Comparison of ENCODE assay signal across 18 mouse cellular contexts in the genomic region with DNA sequence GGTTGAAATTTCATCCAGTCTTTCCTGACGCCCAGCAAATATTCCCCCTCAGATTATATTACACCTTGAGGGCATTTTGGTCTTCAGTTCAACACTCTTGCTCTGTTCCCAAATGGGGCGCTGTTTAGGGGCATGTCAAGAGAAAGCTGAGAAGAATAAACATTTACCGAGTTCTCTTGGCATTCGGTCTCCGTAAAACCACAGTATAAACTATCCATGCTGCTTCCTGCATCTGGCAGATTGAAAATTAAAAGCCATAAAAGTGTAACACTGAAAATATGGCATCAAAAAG.
DNase-seq lines count a peak whose midpoint lies in the region; ATAC-seq and TF ChIP-seq lines count a peak whose summit lies in the region.
"Had no signal": no experiment of that assay in that cellular context is flagged by ENCODE, and none has a peak within 500 bp of the region (broad histone marks: within the 10 kb centered on the region; RNA-seq: fewer than 3 reads in every experiment).

No protein-coding gene starts in this region.

- DNase-seq in gastrocnemius, adult 2 months, result no peak
- no peak for DNase-seq in gastrocnemius, postnatal 4 days (ENCODE audit: low spot score in 2 of 2)
- no peak for DNase-seq in layer of hippocampus, adult 9-11 months
- DNase-seq in ovary, postnatal 14 days (ENCODE audit: low spot score), result no peak
- DNase-seq: forebrain, postnatal 0 days; gastrocnemius, postnatal 25 days; heart, postnatal 10 days; liver, embryonic 13.5 days; right cerebral cortex, postnatal 14 days; thymus, postnatal 25 days had no signal

- H3K4me2 ChIP-seq in liver, embryonic 15.5 days, result peak overlapping the region; percentile 60; the same call in 1 of the 2 replicates
- H3K4me2 ChIP-seq in liver, embryonic 12.5 days, result no peak overlapping the region
- peak overlapping the region; percentile 83 for H3K4me2 ChIP-seq in intestine, embryonic 15.5 days (replicated peaks)
- H3K4me2 ChIP-seq in stomach, embryonic 14.5 days (replicated peaks; ENCODE audit: low read depth, low read length), result peak overlapping the region; percentile 93; the same call in 1 of the 2 replicates

- ATAC-seq in liver, embryonic 15.5 days (ENCODE audit: insufficient read depth), result no peak
- no peak for ATAC-seq in liver, embryonic 12.5 days
- no peak for ATAC-seq in intestine, embryonic 15.5 days
- no peak for ATAC-seq in stomach, embryonic 14.5 days (ENCODE audit: insufficient number of reproducible peaks, insufficient read depth, low FRiP score, low read depth)
- ATAC-seq: forebrain, postnatal 0 days; hindbrain, embryonic 16.5 days had no signal

- intact Hi-C loops in gastrocnemius, adult 2 months (cut with DNase I), result no loop called here

- 0 out of 2 replicates have a peak, but pooled peaks cover 4% of the 10 kb centered on the region for H3K4me1 ChIP-seq in liver, embryonic 15.5 days (replicated peaks)
- no peaks in the 10 kb centered on the region for H3K4me1 ChIP-seq in liver, embryonic 12.5 days
- 0 out of 2 replicates have a peak, but pooled peaks cover 4% of the 10 kb centered on the region for H3K4me1 ChIP-seq in intestine, embryonic 15.5 days (replicated peaks)
- peaks cover 6% of the 10 kb centered on the region; the same call in 1 of the 2 replicates for H3K4me1 ChIP-seq in stomach, embryonic 14.5 days (ENCODE audit: control insufficient read depth, insufficient read depth, low read length)

- H3K27me3 ChIP-seq in liver, embryonic 15.5 days, result peaks cover 35% of the 10 kb centered on the region
- peaks cover 42% of the 10 kb centered on the region for H3K27me3 ChIP-seq in liver, embryonic 12.5 days (replicated peaks)
- H3K27me3 ChIP-seq in intestine, embryonic 15.5 days (replicated peaks), result no peaks in the 10 kb centered on the region
- no peaks in the 10 kb centered on the region for H3K27me3 ChIP-seq in stomach, embryonic 14.5 days (ENCODE audit: control insufficient read depth, insufficient read depth, low read length)
- H3K27me3 ChIP-seq: CH12.LX had no signal

- no peak overlapping the region for H3K9ac ChIP-seq in liver, embryonic 15.5 days
- H3K9ac ChIP-seq in liver, embryonic 12.5 days, result no peak overlapping the region
- H3K9ac ChIP-seq in intestine, embryonic 15.5 days, result no peak overlapping the region
- H3K9ac ChIP-seq in stomach, embryonic 14.5 days (replicated peaks; ENCODE audit: low read depth, low read length), result no peak overlapping the region
- H3K9ac ChIP-seq: forebrain, postnatal 0 days; liver, embryonic 13.5 days had no signal

- H3K4me3 ChIP-seq in gastrocnemius, adult 2 months, result peak overlapping the region; percentile 66
- H3K4me3 ChIP-seq in liver, embryonic 15.5 days (replicated peaks), result no peak overlapping the region
- H3K4me3 ChIP-seq in liver, embryonic 12.5 days, result no peak overlapping the region
- no peak overlapping the region for H3K4me3 ChIP-seq in intestine, embryonic 15.5 days (replicated peaks)
- no peak overlapping the region for H3K4me3 ChIP-seq in stomach, embryonic 14.5 days (ENCODE audit: low read depth, low read length)

- no peaks in the 10 kb centered on the region for H3K9me3 ChIP-seq in liver, embryonic 15.5 days (replicated peaks)
- no peaks in the 10 kb centered on the region for H3K9me3 ChIP-seq in liver, embryonic 12.5 days (replicated peaks)
- H3K9me3 ChIP-seq in intestine, embryonic 15.5 days, result no peaks in the 10 kb centered on the region
- H3K9me3 ChIP-seq in stomach, embryonic 14.5 days (ENCODE audit: control insufficient read depth, low read depth, low read length), result no peaks in the 10 kb centered on the region
- H3K9me3 ChIP-seq: liver, embryonic 13.5 days; megakaryocyte, embryonic 14.5 days had no signal

- no peaks in the 10 kb centered on the region for H3K36me3 ChIP-seq in liver, embryonic 15.5 days (replicated peaks)
- H3K36me3 ChIP-seq in liver, embryonic 12.5 days, result no peaks in the 10 kb centered on the region
- no peaks in the 10 kb centered on the region for H3K36me3 ChIP-seq in intestine, embryonic 15.5 days
- no peaks in the 10 kb centered on the region for H3K36me3 ChIP-seq in stomach, embryonic 14.5 days (ENCODE audit: control insufficient read depth, insufficient read depth, low read length)
- H3K36me3 ChIP-seq: liver, embryonic 13.5 days had no signal

- TF ChIP-seq CTCF in gastrocnemius, adult 2 months (IDR thresholded peaks at IDR 0.05), result no peak

- WGBS in liver, embryonic 15.5 days (ENCODE audit: insufficient replicate concordance), result 46% methylated on average over 5 of the region's 5 CpGs
- WGBS in liver, embryonic 12.5 days (ENCODE audit: insufficient replicate concordance), result 49% methylated on average over 5 of the region's 5 CpGs
- 19% methylated on average over 5 of the region's 5 CpGs for WGBS in intestine, embryonic 15.5 days
- WGBS in stomach, embryonic 14.5 days, result 14% methylated on average over 5 of the region's 5 CpGs

- peak overlapping the region; percentile 78 for H3K27ac ChIP-seq in gastrocnemius, adult 2 months
- no peak overlapping the region for H3K27ac ChIP-seq in liver, embryonic 15.5 days (replicated peaks)
- no peak overlapping the region for H3K27ac ChIP-seq in liver, embryonic 12.5 days
- H3K27ac ChIP-seq in intestine, embryonic 15.5 days, result no peak overlapping the region
- H3K27ac ChIP-seq in stomach, embryonic 14.5 days (ENCODE audit: low read length), result no peak overlapping the region
- H3K27ac ChIP-seq: left cerebral cortex, adult 2 months; liver, embryonic 13.5 days had no signal
